Mouse (Mus musculus) stomach, embryonic 16.5 days (tissue): Measurements from ENCODE around the gene Hoxd12. TPM values are rescaled to one million over a fixed set of nuclear protein-coding genes. Genes with fewer than 3 reads are reported as not detected.

Experiments used
- ATAC-seq: fragments of 200-750 bp; cut with Nextera tagmentation; 2 replicates; pipeline ENCODE4 v1.8.0; 2017; ENCODE audit warnings: moderate number of reproducible peaks, moderate TSS enrichment; ENCODE audit not compliant: insufficient read depth, low FRiP score
- H3K27ac ChIP-seq: fragments of 300-500 bp; sonication (generic); 2 replicates; pipeline ENCODE4 v1.5.1; 2014; ENCODE audit warnings: low read length
- H3K27me3 ChIP-seq: fragments of 300-500 bp; sonication (generic); 2 replicates; pipeline ENCODE4 v1.6.1; 2014; ENCODE audit warnings: low read length, control low read depth, mixed read lengths; ENCODE audit not compliant: control insufficient read depth, insufficient read depth
- H3K36me3 ChIP-seq: fragments of 300-500 bp; sonication (generic); 2 replicates; pipeline ENCODE4 v1.6.1; 2014; ENCODE audit warnings: low read length; ENCODE audit not compliant: control insufficient read depth, insufficient read depth
- H3K4me1 ChIP-seq: fragments of 300-500 bp; sonication (generic); 2 replicates; pipeline ENCODE4 v1.6.1; 2014; ENCODE audit warnings: low read length, control low read depth, mixed read lengths; ENCODE audit not compliant: control insufficient read depth, insufficient read depth
- H3K4me2 ChIP-seq: fragments of 300-500 bp; sonication (generic); 2 replicates; pipeline ENCODE4 v1.6.1; 2014; ENCODE audit warnings: low read depth, low read length, mixed read lengths
- H3K4me3 ChIP-seq: fragments of 300-500 bp; sonication (generic); replicated peaks from 2 replicates; pipeline ENCODE4 v1.5.1; 2014; ENCODE audit warnings: mild to moderate bottlenecking, low read length
- H3K9ac ChIP-seq: fragments of 300-500 bp; sonication (generic); 2 replicates; pipeline ENCODE4 v1.6.1; 2014; ENCODE audit warnings: low read length
- H3K9me3 ChIP-seq: fragments of 300-500 bp; sonication (generic); replicated peaks from 2 replicates; pipeline ENCODE4 v1.6.1; 2016; ENCODE audit warnings: low read length, control low read depth; ENCODE audit not compliant: control insufficient read depth
- WGBS: fragments of 180-500 bp; shearing (Covaris S2); extraction: QIAGEN DNeasy Blood & Tissue Kit; methylation state at CpG from one replicate; pipeline ENCODE4 v1.1.7; 2014; 5-methylcytosine and 5-hydroxymethylcytosine counted together
- polyA plus RNA-seq: library from polyadenylated mRNA; unstranded; fragments of >200 nt; fragmentation: Nextera tagmentation; extraction: Ambion mirVana; gene quantifications from 2 replicates; pipeline ENCODE4 v1.2.1, GENCODE M21; 2015

Hoxd12 gene
- polyA plus RNA-seq, 1 experiment from 2014 or later = 0.05 TPM

- 3% methylated on average over 28 of the region's 47 CpGs for WGBS
- H3K9me3 ChIP-seq = no peaks in the 10 kb centered on the region
- peak; percentile 53; the same call in 1 of the 2 replicates for ATAC-seq
- peak overlapping the region; percentile 35 for H3K4me3 ChIP-seq
- H3K27ac ChIP-seq = no peak overlapping the region
- peak overlapping the region; percentile 46 for H3K4me2 ChIP-seq
- peaks cover 74% of the 10 kb centered on the region for H3K27me3 ChIP-seq
- no peak overlapping the region; the same call in 1 of the 2 replicates for H3K9ac ChIP-seq
- peaks cover 12% of the 10 kb centered on the region for H3K4me1 ChIP-seq
- H3K36me3 ChIP-seq = no peaks in the 10 kb centered on the region
Measured at GRCm38 (mm10) chr2:74655420-74655781, 19.4 kb upstream of the Hoxd12 start.

- Histone ChIP-seq H3K9me3 (no peaks in the 10 kb centered on the region), H3K9ac (no peak overlapping the region; the same call in 1 of the 2 replicates)
- 1% methylated on average over 68 of the region's 69 CpGs for WGBS
Measured at GRCm38 (mm10) chr2:74655821-74656631, 18.8 kb upstream of the Hoxd12 start.

GRCm38 (mm10) chr2:74656632-74657021 lies 18.2 kb upstream of the Hoxd12 start:
- Histone ChIP-seq H3K27me3 (peaks cover 76% of the 10 kb centered on the region), H3K36me3 (no peaks in the 10 kb centered on the region), H3K9ac (no peak overlapping the region), H3K4me3 (no peak overlapping the region), H3K4me1 (peaks cover 14% of the 10 kb centered on the region), H3K9me3 (no peaks in the 10 kb centered on the region), H3K4me2 (no peak overlapping the region), H3K27ac (no peak overlapping the region)
- WGBS = 5% methylated on average over 4 of the region's 4 CpGs
- ATAC-seq = no peak

More at GRCm38 (mm10) chr2:74655821-74656631, 18.8 kb upstream of the Hoxd12 start:
- Histone ChIP-seq H3K4me2 (peak overlapping the region; percentile 46), H3K4me3 (peak overlapping the region; percentile 35), H3K27ac (no peak overlapping the region), H3K27me3 (peaks cover 74% of the 10 kb centered on the region), H3K36me3 (no peaks in the 10 kb centered on the region), H3K4me1 (peaks cover 12% of the 10 kb centered on the region)
- ATAC-seq = 0 out of 2 replicates have a peak, but pooled peaks have one; percentile 21

GRCm38 (mm10) chr2:74657251-74658023 lies 17.4 kb upstream of the Hoxd12 start:
- Histone ChIP-seq H3K9me3 (no peaks in the 10 kb centered on the region), H3K27me3 (peaks cover 76% of the 10 kb centered on the region), H3K27ac (no peak overlapping the region), H3K4me2 (0 out of 2 replicates have a peak overlapping the region, but pooled peaks have one; percentile 5), H3K9ac (no peak overlapping the region), H3K36me3 (no peaks in the 10 kb centered on the region), H3K4me1 (peaks cover 16% of the 10 kb centered on the region), H3K4me3 (peak overlapping the region; percentile 15; the same call in 1 of the 2 replicates)
- WGBS = 3% methylated on average over 62 of the region's 62 CpGs
- ATAC-seq = no peak

DNA sequence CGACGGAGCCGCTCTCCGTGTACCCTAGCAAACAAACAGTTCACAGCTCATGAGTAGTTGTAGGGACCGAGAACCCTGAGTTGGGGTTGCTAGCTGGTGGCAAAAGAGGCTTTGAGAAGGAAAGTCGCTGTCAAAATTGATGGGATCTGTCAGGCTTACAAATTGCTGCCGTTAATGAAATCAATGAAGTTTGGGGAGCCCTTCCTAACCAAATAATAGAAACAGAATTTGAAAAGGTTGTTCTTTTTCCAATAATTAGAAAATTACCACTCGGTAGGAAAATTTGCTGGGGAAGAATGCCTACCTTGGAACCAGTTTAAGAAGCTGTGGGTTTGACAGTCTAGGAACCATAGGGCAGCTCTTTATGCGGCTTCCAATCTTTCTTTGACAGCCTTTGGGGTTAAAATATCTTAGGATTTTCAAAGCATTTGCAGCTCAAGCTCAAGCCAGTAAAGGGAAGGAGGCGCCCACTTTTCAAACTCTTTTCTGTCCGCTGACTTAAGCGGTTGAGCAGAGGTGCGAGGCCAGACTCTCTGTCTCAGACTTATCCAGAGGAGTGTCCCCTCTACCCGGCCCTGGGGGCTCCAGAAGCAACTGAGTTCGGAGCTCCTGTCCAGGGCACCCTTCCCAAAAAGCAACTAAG lies 16.7 kb upstream of the Hoxd12 start:
- H3K4me3 ChIP-seq = peak overlapping the region; percentile 15; the same call in 1 of the 2 replicates
- peaks cover 80% of the 10 kb centered on the region for H3K27me3 ChIP-seq
- no peak overlapping the region for H3K9ac ChIP-seq
- H3K36me3 ChIP-seq = no peaks in the 10 kb centered on the region
- no peak for ATAC-seq
- 0 out of 2 replicates have a peak overlapping the region, but pooled peaks have one; percentile 5 for H3K4me2 ChIP-seq
- no peaks in the 10 kb centered on the region for H3K9me3 ChIP-seq
- no peak overlapping the region for H3K27ac ChIP-seq
- H3K4me1 ChIP-seq = peaks cover 16% of the 10 kb centered on the region
- 2% methylated on average over 15 of the region's 15 CpGs for WGBS

GRCm38 (mm10) chr2:74658667-74659371 lies 16.0 kb upstream of the Hoxd12 start:
- WGBS = 2% methylated on average over 47 of the region's 47 CpGs
- no peak for ATAC-seq
- H3K27me3 ChIP-seq = peaks cover 85% of the 10 kb centered on the region
- no peak overlapping the region for H3K9ac ChIP-seq
- H3K4me2 ChIP-seq = no peak overlapping the region
- H3K27ac ChIP-seq = no peak overlapping the region
- H3K4me1 ChIP-seq = peaks cover 16% of the 10 kb centered on the region
- H3K9me3 ChIP-seq = no peaks in the 10 kb centered on the region
- H3K4me3 ChIP-seq = no peak overlapping the region
- no peaks in the 10 kb centered on the region for H3K36me3 ChIP-seq

GRCm38 (mm10) chr2:74659507-74660005 lies 15.3 kb upstream of the Hoxd12 start, which contains the start of gene Evx2:
Gene Evx2, minus strand, starts transcription at chr2:74659557.
- Histone ChIP-seq H3K4me2 (no peak within 1 kb of the TSS), H3K9ac (no peak within 1 kb of the TSS)
- 3% methylated on average over 28 of the region's 28 CpGs for WGBS

More at GRCm38 (mm10) chr2:74659507-74660005, 15.3 kb upstream of the Hoxd12 start, which contains the start of gene Evx2:
- Histone ChIP-seq H3K4me3 (no peak within 1 kb of the TSS), H3K27me3 (peaks cover 85% of the 10 kb centered on the region), H3K4me1 (peaks cover 16% of the 10 kb centered on the region), H3K27ac (no peak within 1 kb of the TSS), H3K36me3 (no peaks in the 10 kb centered on the region), H3K9me3 (no peaks in the 10 kb centered on the region)
- ATAC-seq = no peak
